Mouse (Mus musculus): ENCODE results near the gene Pacsin2.
"Not testable (repeated sequence)": the region's sequence is repeated elsewhere in the genome, so short reads cannot be mapped to it uniquely, and the experiment has no call there.

The Pacsin2 gene

DNA sequence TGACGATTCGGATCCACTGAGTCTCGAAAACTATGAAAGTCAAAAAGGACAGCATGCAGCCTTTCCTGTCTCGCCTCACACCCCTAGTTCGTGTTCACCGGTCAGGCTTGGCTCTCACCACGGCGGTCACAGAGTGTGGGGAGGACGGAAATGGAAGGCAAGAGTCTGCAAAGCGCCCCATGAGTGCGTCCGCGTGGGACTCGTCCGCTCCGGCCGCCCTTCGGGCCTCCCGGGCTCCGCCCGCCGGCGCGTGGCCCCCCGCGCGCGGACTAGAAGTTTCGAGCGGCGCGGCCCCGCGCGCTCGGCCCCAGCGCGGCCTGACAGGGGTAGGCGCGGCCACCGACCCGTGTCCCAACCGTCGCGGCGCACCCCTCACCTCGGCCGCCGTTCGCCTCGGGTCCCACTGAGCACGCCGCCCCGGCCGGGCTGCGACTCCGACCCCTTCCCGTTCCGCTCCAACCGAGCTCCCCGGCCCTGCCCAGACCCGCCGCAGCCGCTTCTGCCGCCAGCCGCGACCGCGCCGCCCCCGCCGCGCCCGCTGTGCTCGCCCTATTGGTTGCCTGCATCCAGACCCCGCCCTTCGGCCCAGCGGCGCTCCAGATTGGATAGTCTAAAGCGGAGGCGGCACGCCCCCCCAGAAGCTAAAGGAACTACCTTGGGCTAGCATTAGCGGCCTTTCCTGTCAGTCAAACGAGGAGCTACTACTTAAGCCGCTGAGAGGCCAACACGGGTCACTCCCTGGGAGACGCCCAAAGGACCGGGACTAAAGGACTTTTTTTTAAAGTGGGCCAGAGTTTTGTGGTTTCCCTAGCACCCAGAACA, at the start of gene Pacsin2:
Pacsin2 (minus strand) TSS at position 524 of the 822 bp plus-strand sequence.
- peak; percentile 99 for DNase-seq

DNA sequence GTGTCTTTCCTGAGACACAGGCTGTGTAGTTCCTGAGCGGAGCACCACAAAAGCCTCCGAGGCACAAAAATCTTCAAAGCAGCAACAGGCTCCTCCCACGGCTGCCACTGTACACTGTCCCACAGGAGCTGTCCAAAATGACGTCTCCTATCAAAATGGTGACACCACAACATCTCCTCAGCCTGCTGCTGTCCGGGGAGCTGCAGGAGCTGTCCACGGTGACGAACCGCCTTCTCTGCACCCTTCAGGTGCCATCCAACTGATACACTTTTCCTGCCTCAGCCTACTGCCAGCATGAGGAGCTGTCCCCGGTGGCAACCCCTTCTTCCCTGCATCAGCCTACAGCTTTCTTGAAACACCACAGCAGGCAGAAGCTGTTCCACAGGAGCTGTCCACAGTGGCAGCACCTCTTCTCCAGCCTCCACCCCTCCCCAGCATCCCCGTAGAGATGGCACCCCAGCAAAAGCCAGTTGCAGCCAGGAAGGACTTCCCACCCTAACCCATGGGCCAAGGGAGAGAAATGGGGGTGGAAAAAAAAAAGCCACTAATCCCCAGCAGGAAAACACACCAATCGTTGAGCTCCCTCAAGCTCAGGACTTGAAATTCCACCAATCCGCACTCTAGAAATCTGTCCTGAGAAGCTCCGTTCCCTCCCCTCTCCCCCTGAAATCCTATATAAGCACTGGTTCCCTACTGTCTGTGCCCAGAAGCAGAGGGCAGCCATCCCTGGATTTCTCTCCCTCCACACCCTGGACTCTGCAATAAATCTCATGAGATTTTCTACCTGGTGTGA, 48.3 kb upstream of the Pacsin2 start:
- no peak for DNase-seq

DNA sequence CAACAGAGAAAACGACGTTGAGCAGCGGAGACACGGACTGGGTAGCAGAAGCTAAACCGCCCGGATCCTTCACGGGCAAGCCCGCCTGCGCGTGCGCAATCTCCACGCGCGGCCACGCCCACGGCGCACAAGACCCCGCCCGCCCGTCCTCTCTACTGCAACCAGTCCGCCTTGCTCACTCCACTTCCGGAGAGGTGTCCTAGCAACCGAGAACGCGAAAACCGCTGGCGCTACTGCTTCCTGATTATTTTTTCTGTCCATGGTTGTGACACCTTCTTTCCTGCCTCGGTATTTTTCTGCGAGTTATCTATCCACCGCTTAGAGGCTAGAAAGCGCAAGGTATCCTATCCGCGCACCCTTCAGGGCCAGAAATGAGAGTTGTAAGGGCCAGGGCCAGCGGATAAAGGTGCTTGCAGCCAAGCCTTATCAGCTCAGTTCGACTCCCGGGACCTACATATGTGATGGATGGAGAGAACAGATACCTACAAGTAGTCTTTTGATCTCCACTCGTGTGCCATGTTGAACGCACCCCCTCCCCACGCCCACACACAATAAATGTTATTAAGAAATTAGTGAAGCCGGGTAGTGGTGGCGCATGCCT, 46.5 kb upstream of the Pacsin2 start, which contains the start of gene Ttll1:
Ttll1 (minus strand) TSS at position 89 of the 601 bp plus-strand sequence.
- peak; percentile 98 for DNase-seq

DNA sequence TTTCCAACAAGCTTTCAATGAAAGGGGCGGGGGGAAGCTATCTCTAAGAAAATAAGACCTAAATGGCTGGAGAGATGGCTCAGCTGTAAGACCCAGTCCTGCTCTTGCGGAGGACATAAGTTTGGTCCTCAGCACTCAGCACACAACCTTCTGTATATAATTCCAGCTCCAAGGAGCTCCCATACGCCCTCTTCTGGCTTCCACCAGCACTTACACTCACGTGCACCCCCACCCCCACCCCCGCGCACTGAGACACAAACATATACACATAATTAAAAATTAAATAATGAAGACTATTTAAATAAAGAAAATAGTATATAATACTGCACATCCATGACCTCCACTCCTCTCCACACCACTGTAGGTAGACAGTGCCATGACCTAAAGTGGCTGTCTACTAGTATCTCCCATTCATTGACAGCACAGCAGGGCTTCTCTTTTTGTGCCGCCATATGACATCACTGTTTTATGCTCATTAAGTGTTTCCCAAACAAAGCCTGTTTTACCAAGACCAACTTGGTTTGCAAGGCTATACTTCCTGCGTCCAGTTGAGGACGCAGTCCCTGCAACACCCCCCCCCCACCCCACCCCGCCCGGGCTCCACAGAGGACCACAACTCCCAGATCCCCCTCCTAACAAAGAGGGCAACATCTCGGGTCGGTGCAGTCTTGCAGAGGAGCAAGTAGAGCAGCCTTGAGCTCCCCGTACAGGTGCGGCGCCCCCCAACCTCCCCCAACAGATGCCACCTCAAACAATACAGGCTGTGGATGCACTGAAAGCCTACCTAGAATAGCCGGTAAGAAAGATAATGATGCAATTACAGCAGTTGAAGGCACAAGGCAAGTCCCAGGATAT, 45.8 kb upstream of the Pacsin2 start:
- no peak for DNase-seq

DNA sequence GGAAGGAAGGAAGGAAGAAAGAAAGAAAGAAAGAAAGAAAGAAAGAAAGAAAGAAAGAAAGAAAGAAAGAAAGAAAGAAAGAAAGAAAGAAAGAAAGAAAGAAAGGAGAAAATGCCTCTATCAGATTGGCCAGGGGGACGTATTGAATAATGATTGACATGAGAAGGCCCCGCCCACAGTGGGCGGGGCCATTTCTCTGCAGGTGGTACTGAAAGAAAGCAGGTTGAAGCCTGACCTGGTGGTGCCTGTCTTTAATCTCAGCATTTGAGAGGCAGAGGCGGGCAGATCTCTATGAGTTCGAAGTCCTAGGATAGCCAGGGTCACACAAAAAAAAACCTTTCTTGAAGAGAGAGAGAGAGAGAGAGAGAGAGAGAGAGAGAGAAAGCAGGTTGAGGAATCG, 37.1 kb upstream of the Pacsin2 start:
- DNase-seq, result not testable (repeated sequence)

DNA sequence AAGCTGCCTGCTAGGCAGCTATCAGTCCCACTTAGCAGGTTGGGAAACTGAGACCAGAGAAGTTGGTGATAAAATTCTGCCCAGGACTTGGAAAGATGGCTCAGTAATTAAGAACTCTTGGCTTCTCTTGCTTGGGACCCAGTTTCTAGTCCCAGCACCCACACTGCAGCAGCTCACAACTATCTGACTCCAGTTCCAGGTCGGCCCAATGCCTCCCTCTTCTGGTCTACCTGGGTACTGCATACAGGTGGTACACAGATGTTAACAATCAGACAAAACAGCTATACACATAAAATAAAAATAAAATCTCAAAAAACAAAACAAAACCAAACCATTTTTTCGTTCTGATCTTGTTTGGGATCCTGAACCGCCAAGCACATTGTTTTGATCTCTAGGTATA, 35.9 kb upstream of the Pacsin2 start:
- DNase-seq, result peak; percentile 58

DNA sequence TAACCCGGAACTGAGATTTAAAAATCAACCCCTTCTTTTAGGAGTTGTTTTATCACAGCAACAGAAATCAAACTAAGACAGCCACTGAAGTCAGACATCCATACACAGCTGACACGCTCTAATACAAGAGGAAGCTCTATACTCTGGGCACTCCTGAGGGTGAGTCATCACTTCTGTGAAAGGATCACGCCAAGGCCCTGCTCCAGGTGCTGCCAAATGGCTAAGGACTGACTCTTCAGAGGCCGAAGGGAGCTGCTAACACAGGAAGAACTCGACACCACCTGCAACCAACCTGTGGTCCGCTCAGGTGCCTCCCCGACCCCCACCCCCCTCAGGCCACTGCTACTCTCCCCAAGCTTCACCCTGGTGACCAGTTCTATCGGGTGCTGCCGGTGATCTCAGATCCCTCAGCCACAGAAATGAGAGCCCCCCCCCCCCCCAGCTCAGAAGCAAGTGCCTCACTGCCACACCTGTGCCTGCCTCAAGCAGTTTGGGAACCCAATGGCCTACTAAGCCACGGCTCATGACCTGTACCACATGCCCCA, 34.9 kb upstream of the Pacsin2 start:
- DNase-seq, result no peak

DNA sequence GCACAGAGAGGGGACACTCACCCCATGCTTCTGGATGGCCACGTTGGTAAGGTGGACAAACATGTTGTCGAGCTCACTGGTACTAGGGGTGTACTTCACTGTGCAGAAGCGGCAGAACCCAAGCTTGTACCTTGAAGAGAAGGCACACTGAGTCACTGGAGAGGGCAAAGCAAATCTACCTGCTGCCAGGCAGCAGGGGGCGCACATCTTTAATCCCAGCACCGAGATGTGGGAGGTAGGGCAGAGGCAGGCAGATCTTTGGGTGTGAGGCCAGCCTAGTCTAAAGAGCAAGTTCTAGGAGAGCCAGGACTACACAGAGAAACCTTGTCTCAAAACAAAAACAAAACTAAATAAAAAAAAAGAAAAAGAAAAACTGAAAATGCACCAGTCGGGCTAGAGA, 32.9 kb upstream of the Pacsin2 start:
- no peak for DNase-seq

DNA sequence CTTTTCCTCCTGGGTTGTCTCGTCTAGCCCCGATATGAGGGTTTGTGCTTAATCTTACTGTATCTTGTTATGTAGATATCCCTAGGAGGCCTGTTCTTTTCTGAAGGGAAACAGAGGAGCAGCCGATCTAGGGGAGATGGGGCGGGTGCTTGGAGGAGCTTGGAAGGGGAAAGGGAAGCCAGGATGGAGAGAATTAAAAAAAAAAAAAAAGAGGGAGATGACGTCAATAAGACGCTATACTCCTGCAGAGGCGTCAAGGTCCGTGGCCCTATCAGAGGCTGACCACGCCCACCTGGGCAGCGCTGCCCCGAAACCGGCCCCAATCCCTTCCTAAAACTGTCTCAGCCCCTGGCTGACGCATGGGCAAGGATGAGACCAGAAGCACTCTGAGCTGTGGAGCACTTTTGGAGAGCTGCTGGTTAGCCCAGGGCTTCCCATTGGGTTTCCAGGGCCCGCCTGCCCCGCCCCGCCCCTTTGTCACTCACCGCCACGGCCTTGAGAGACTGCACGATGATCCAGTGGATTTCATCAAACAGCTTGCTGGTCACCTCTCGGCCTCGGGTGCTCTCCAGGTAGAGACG, 31.5 kb upstream of the Pacsin2 start:
- no peak for DNase-seq

DNA sequence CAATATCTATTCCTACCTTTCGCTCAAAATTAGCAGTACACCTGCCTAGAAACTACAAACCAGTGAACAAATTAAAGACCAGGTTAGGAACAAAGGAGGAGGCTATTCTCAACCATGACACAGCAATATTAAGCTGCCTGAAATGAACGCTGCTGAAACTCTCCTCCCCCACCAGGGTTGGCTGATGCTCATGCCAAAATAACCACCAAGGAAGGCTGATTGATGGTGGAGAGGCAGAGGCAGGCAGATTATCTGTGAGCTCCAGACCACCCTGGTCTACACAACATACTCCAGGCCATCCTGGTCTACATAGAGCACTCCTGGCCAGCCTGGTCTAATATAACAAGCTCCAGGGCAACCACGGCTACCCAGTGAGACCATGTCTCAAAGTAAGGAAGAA, 30.8 kb upstream of the Pacsin2 start:
- DNase-seq, result no peak

DNA sequence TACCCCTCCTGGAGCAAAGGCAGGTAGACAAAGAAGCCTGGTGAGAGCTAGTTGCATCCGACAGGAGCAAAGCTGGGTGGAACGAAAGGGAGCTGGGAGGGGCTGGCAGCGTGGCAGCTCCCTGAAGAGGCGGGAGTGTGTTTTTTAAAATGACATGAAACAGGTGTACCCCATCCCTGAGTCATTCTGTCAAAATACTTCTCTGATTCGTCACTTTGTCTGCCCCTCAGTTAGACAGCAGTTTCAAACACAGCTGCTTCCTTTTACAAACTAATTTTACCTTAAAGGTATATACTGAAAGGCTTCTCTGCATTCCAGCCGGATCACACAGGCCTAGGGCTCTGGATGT, 30.1 kb upstream of the Pacsin2 start:
- no peak for DNase-seq

DNA sequence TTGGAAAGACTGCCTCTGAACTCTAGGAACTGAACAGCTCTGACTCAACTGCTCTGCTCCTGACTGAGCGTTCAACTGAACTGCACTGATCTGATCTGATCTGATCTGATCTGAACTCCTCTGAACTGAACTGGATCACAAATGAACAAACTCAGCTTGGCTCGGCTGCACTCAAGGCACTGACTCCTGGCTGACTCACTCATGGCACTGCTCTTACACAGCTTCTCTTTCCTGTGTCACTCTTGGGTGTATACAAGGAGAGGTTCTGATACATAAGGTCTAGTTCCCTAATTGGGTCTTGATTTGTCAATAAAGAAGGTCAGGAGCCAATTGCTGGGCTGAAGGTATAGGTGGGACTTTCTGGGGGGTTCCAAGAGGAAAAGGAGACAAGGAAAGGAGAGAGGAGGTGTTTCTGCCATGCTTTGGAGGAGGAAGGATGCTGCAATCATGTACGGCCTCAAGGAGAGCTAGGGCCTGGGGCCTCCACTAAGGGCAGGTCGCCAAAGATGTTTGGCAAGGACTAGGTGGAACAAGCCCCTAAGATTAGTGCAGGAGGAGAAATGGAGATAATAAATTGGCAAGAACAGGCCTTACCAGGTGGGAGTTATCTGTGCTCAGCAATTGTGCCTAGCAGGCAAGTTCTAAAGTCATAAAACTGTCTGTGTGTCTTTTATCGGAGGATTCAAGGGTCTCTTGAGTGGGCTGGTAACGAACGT, 29.6 kb upstream of the Pacsin2 start:
- DNase-seq, result no peak

DNA sequence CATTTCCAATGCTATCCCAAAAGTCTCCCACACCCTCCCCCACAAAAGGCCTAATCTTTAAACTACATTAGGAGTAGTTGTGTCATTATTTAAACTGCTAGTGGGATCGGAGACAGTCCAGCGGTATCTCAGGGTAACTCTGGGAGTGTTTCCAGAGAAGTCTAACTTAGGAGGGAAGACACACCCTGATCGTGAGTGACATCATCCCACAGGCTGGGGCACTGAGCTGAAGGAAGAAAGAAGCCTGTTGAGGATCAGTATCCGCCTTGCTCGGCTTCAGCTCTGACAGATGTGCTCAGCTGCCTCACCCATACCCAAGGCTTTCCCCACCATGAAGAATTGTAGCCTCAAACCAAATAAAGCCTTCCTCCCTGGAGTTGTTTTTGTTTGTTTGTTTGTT, 27.5 kb upstream of the Pacsin2 start:
- DNase-seq, result no peak

DNA sequence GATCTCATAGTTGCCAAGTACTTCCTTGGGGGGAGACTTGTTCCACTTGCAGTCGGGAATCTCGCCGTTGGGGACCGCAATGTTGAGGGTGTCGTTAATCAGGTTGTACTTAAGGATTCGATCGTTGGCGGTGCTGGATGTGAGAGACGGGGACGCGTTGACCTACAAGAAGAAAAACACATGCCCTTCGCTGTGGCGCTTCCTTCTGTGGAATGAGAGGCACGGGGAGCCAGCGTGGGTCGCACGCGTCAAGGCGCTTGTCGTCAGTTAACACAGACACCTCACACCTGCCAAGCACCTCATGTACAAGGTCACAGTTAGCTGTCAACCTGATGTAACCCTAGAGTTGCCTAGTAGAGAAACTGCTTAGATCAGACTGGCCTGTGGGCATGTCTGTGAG, 25.1 kb upstream of the Pacsin2 start:
- DNase-seq, result no peak

DNA sequence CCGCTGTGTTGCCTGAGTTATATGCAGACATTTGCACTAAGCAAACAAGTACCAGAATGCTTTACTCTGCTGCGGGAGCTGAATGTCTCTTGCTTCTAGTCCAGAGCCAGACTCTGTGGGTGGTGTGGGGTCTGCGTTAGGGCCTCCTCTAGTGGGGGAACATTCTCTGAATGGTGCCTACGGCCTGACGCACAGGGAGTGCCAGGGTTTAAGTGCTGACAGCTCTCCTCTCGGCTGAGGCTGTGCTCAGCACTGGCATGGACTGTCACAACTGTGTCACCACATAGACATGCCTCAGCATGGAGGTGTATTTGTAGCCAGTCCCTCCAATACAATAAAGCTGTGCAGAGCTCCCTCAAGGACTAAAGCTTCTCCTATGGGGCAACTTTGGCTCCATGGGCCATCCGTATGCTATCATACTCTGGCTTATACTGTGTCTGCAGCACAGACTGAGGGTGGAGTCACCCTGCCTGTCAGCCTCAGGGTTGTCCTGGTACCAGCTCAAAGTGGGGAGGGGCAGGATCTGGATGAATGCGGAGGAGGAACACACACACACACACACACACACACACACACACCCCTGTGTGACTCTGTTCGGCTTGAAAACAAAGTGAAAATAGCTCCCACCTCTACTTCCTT, 23.2 kb upstream of the Pacsin2 start:
- no peak for DNase-seq

DNA sequence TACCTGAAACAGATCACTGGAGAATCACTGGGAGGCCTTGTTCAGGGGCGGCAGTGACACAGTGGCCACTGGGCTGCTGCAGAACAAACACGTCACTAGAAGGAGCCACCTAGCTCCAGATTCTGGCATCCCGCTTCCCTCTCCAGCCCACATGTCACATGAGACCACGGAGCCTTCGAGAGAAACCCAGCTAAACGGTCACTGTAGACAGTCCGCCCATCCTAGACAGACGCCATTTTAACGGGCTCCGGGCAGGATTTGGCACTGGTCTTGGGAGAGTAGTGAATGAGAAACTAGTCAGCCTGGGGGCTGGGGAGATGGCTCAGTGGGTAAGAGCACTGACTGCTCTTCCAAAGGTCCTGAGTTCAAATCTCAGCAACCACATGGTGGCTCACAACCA, 19.9 kb upstream of the Pacsin2 start:
- no peak for DNase-seq

DNA sequence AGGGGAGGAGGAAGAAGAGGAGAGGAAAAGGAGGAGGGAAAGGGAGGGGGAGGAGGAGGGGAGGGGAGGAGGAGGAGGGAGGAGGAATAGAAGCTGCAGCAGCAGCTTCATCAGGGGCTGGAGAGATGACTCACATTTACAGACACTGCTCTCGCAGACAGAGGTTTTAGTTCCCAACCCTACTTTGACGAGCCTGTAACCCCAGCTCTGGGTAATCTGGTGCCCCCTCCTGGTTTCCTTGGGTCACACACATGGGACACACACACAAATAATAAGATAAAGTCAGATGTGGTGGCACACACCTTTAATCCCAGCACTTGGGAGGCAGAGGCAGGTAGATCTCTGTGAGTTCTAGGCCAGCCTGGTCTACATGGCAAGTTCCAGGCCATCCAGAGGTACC, 19.1 kb upstream of the Pacsin2 start:
- peak; percentile 51 for DNase-seq

DNA sequence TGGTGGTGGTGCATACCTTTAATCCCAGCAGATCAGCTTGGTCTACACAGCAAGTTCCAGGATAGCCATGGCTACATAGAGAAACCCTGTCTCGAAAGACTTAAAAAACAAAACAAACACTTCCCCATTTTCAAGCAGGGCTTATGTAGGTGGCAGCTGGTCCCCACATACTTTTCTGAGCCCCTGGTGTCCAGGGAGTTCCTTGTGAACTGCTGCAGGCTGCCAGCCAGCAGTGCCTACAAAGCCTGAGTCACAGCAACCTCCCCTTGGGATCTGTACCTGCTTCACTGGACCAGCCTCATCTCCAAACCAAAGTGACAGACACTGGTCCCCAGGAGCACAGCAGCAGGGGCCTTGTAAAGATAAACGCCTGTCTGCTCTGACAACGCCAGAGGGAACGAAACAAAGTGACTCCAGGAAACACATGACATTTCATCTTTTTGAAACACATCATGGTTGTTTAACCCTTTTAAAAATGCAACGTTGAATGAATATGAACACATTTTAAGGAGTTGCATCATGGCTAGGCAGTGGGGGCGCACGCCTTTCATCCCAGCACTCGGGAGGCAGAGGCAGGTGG, 18.3 kb upstream of the Pacsin2 start:
- no peak for DNase-seq

DNA sequence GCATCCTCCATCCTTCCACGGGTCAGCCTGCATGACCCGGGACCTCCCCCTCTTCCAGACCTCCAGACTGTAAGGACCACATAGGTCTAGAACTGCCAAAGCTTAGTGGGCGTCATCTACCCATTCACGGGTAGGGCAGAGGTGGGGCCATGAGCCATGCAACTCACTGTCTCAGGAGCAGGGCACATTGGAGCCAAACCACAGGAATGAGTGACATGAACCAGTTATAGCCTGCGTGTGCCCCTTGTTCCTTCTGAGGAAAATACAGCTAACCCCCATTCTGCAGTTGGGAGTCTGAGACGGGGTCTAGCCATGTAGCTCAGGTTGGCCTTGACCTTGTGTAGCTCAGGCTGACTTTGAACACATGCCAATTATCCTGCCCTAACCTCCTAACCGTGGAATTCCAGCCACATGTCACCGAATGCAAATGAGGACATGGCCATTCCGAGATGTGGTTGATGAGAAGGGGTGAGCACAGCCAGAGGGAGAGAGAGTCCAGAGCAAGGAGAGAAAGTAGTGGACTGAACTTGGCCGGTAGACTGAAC, 16.9 kb upstream of the Pacsin2 start:
- no peak for DNase-seq

DNA sequence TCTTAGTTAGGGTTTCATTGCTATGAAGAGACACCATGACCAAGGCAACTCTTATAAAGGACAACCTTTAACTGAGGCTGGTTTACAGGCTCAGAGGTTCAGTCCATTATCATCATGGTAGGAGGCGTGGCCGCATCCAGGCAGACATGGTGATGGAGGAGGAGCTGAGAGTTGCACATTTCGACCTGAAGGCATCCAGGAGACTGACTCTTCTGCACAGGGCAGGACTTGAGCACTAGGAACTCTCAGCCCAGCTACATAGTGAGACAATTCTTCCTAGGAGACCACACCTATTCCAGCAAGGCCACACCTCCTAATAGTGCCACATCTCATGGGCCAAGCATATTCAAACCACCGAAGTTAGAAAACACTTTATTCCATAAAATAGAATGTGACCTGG, 15.4 kb upstream of the Pacsin2 start:
- no peak for DNase-seq

All from kidney, postnatal 10 days (tissue).